Mouse (Mus musculus) cerebellum, adult 2 months (tissue): ENCODE results near the gene Map3k14.

Source experiments
- CTCF ChIP-seq: fragments of 200-500 bp; IDR thresholded peaks from 2 replicates; pipeline ENCODE4 v1.5.1; 2011; ENCODE audit warnings: low read depth, mild to moderate bottlenecking, control low read depth, low read length, moderate library complexity, borderline replicate concordance; ENCODE audit not compliant: insufficient read depth
- POLR2A ChIP-seq: fragments of 200-500 bp; IDR thresholded peaks from 2 replicates; pipeline ENCODE4 v1.6.1; 2011; ENCODE audit warnings: low read length, control low read depth, borderline replicate concordance; ENCODE audit not compliant: insufficient read depth

DNA sequence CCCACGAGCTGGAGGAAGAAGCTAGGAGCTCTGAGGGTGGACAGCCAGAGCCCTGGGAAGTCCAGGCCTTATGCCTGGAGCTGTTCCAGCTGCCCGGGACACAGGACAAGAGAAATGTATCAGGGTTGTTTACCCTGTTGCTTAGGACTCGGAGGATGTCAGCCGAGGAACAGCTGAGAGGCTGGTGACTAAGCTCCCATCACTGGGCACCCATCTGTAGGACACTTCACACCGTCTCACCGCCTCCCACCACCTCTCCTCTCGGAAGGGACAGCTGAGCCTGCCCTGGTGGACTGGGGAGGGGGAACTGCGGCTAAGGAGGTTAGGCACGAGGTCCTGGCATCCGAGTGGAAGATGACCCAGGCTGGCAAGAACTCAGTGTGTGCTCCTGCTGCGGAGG lies 31.6 kb downstream of the Map3k14 start:
- TF ChIP-seq CTCF (no peak), POLR2A (no peak)
